Mouse (Mus musculus): ENCODE data around the gene Capns1. TPM values are rescaled to one million over a fixed set of nuclear protein-coding genes. Genes with fewer than 3 reads are reported as not detected.

Gene Capns1
- polyA plus RNA-seq, 1 experiment from 2014 or later, result 68.4 TPM

- H3K27ac ChIP-seq (ENCODE audit: low read length), result peak overlapping the region; percentile 91
- H3K9me3 ChIP-seq (ENCODE audit: control insufficient read depth, low read length), result peaks cover 16% of the 10 kb centered on the region
- peak overlapping the region; percentile 59 for H3K4me3 ChIP-seq (replicated peaks; ENCODE audit: low read length)
- H3K4me1 ChIP-seq (replicated peaks; ENCODE audit: control insufficient read depth, insufficient read depth, low read length), result peaks cover 20% of the 10 kb centered on the region
- ATAC-seq, result peak; percentile 35
- peaks cover 21% of the 10 kb centered on the region for H3K36me3 ChIP-seq (ENCODE audit: control insufficient read depth, insufficient read depth)
- H3K4me2 ChIP-seq (ENCODE audit: low read length), result peak overlapping the region; percentile 64
- no peaks in the 10 kb centered on the region for H3K27me3 ChIP-seq (replicated peaks; ENCODE audit: control insufficient read depth, insufficient read depth, low read length)
- 3% methylated on average over 21 of the region's 21 CpGs for WGBS
- H3K9ac ChIP-seq (replicated peaks; ENCODE audit: low read depth, low read length), result peak overlapping the region; percentile 88
These were observed 29.6 kb downstream of the Capns1 start for GRCm38 (mm10) chr7:30168914-30169582.

- ATAC-seq, result no peak
- WGBS, result 97% methylated on average over 2 of the region's 2 CpGs
- no peak overlapping the region for H3K4me2 ChIP-seq (ENCODE audit: low read length)
- H3K36me3 ChIP-seq (ENCODE audit: control insufficient read depth, insufficient read depth), result peaks cover 62% of the 10 kb centered on the region
- H3K27me3 ChIP-seq (replicated peaks; ENCODE audit: control insufficient read depth, insufficient read depth, low read length), result no peaks in the 10 kb centered on the region
- H3K4me1 ChIP-seq (replicated peaks; ENCODE audit: control insufficient read depth, insufficient read depth, low read length), result peaks cover 12% of the 10 kb centered on the region
- no peak overlapping the region for H3K9ac ChIP-seq (replicated peaks; ENCODE audit: low read depth, low read length)
- no peak overlapping the region for H3K27ac ChIP-seq (ENCODE audit: low read length)
- H3K4me3 ChIP-seq (replicated peaks; ENCODE audit: low read length), result no peak overlapping the region
- H3K9me3 ChIP-seq (ENCODE audit: control insufficient read depth, low read length), result peaks cover 53% of the 10 kb centered on the region
These were observed 33.9 kb downstream of the Capns1 start for GRCm38 (mm10) chr7:30164745-30165144.

GRCm38 (mm10) chr7:30163113-30163512 lies 35.5 kb downstream of the Capns1 start:
- Histone ChIP-seq H3K4me2 (ENCODE audit: low read length) (no peak overlapping the region), H3K9me3 (ENCODE audit: control insufficient read depth, low read length) (peaks cover 67% of the 10 kb centered on the region), H3K27ac (ENCODE audit: low read length) (no peak overlapping the region), H3K4me1 (replicated peaks; ENCODE audit: control insufficient read depth, insufficient read depth, low read length) (peaks cover 7% of the 10 kb centered on the region), H3K9ac (replicated peaks; ENCODE audit: low read depth, low read length) (no peak overlapping the region), H3K4me3 (replicated peaks; ENCODE audit: low read length) (no peak overlapping the region), H3K27me3 (replicated peaks; ENCODE audit: control insufficient read depth, insufficient read depth, low read length) (no peaks in the 10 kb centered on the region), H3K36me3 (ENCODE audit: control insufficient read depth, insufficient read depth) (peaks cover 79% of the 10 kb centered on the region)
- 97% methylated on average over 5 of the region's 5 CpGs for WGBS
- ATAC-seq, result no peak

GRCm38 (mm10) chr7:30155507-30155906 lies 43.1 kb downstream of the Capns1 start:
- Histone ChIP-seq H3K36me3 (ENCODE audit: control insufficient read depth, insufficient read depth) (peaks cover 45% of the 10 kb centered on the region), H3K4me3 (replicated peaks; ENCODE audit: low read length) (no peak overlapping the region), H3K4me1 (replicated peaks; ENCODE audit: control insufficient read depth, insufficient read depth, low read length) (no peaks in the 10 kb centered on the region), H3K27ac (ENCODE audit: low read length) (no peak overlapping the region), H3K27me3 (replicated peaks; ENCODE audit: control insufficient read depth, insufficient read depth, low read length) (no peaks in the 10 kb centered on the region), H3K9me3 (ENCODE audit: control insufficient read depth, low read length) (peaks cover 72% of the 10 kb centered on the region), H3K4me2 (ENCODE audit: low read length) (no peak overlapping the region), H3K9ac (replicated peaks; ENCODE audit: low read depth, low read length) (no peak overlapping the region)
- no peak for ATAC-seq
- WGBS, result 94% methylated on average over 3 of the region's 3 CpGs

- Histone ChIP-seq H3K9me3 (ENCODE audit: control insufficient read depth, low read length) (peaks cover 72% of the 10 kb centered on the region), H3K9ac (replicated peaks; ENCODE audit: low read depth, low read length) (no peak overlapping the region), H3K36me3 (ENCODE audit: control insufficient read depth, insufficient read depth) (peaks cover 32% of the 10 kb centered on the region), H3K4me1 (replicated peaks; ENCODE audit: control insufficient read depth, insufficient read depth, low read length) (no peaks in the 10 kb centered on the region), H3K4me2 (ENCODE audit: low read length) (no peak overlapping the region), H3K4me3 (replicated peaks; ENCODE audit: low read length) (no peak overlapping the region), H3K27ac (ENCODE audit: low read length) (no peak overlapping the region), H3K27me3 (replicated peaks; ENCODE audit: control insufficient read depth, insufficient read depth, low read length) (no peaks in the 10 kb centered on the region)
- ATAC-seq, result no peak
- WGBS, result 100% methylated on average over 1 of the region's 1 CpGs
These were observed 44.6 kb downstream of the Capns1 start for GRCm38 (mm10) chr7:30154040-30154439.

- Histone ChIP-seq H3K9me3 (ENCODE audit: control insufficient read depth, low read length) (peaks cover 27% of the 10 kb centered on the region), H3K9ac (replicated peaks; ENCODE audit: low read depth, low read length) (no peak overlapping the region), H3K27me3 (replicated peaks; ENCODE audit: control insufficient read depth, insufficient read depth, low read length) (no peaks in the 10 kb centered on the region), H3K27ac (ENCODE audit: low read length) (no peak overlapping the region), H3K4me1 (replicated peaks; ENCODE audit: control insufficient read depth, insufficient read depth, low read length) (peaks cover 6% of the 10 kb centered on the region; the same call in 1 of the 2 replicates), H3K36me3 (ENCODE audit: control insufficient read depth, insufficient read depth) (0 out of 2 replicates have a peak, but pooled peaks cover 4% of the 10 kb centered on the region), H3K4me2 (ENCODE audit: low read length) (no peak overlapping the region), H3K4me3 (replicated peaks; ENCODE audit: low read length) (no peak overlapping the region)
- 91% methylated on average over 5 of the region's 5 CpGs for WGBS
- ATAC-seq, result no peak
These were observed 51.6 kb downstream of the Capns1 start for GRCm38 (mm10) chr7:30147011-30147410.

GRCm38 (mm10) chr7:30143555-30144209 lies 54.9 kb downstream of the Capns1 start:
- H3K36me3 ChIP-seq (ENCODE audit: control insufficient read depth, insufficient read depth), result no peaks in the 10 kb centered on the region
- 3% methylated on average over 35 of the region's 35 CpGs for WGBS
- peak overlapping the region; percentile 55 for H3K4me2 ChIP-seq (ENCODE audit: low read length)
- peak overlapping the region; percentile 72 for H3K9ac ChIP-seq (replicated peaks; ENCODE audit: low read depth, low read length)
- H3K9me3 ChIP-seq (ENCODE audit: control insufficient read depth, low read length), result 0 out of 2 replicates have a peak, but pooled peaks cover 5% of the 10 kb centered on the region
- H3K4me3 ChIP-seq (replicated peaks; ENCODE audit: low read length), result peak overlapping the region; percentile 61
- H3K27ac ChIP-seq (ENCODE audit: low read length), result peak overlapping the region; percentile 76
- H3K4me1 ChIP-seq (replicated peaks; ENCODE audit: control insufficient read depth, insufficient read depth, low read length), result peaks cover 6% of the 10 kb centered on the region; the same call in 1 of the 2 replicates
- peak; percentile 96 for ATAC-seq
- no peaks in the 10 kb centered on the region for H3K27me3 ChIP-seq (replicated peaks; ENCODE audit: control insufficient read depth, insufficient read depth, low read length)

- no peak for ATAC-seq
- peak overlapping the region; percentile 76 for H3K27ac ChIP-seq (ENCODE audit: low read length)
- WGBS, result 13% methylated on average over 8 of the region's 8 CpGs
These were observed 55.4 kb downstream of the Capns1 start for GRCm38 (mm10) chr7:30143170-30143554.

More at GRCm38 (mm10) chr7:30143170-30143554, 55.4 kb downstream of the Capns1 start:
- H3K4me1 ChIP-seq (replicated peaks; ENCODE audit: control insufficient read depth, insufficient read depth, low read length), result peaks cover 6% of the 10 kb centered on the region; the same call in 1 of the 2 replicates
- peak overlapping the region; percentile 61 for H3K4me3 ChIP-seq (replicated peaks; ENCODE audit: low read length)
- no peaks in the 10 kb centered on the region for H3K27me3 ChIP-seq (replicated peaks; ENCODE audit: control insufficient read depth, insufficient read depth, low read length)
- 0 out of 2 replicates have a peak, but pooled peaks cover 3% of the 10 kb centered on the region for H3K9me3 ChIP-seq (ENCODE audit: control insufficient read depth, low read length)
- peak overlapping the region; percentile 72 for H3K9ac ChIP-seq (replicated peaks; ENCODE audit: low read depth, low read length)
- H3K4me2 ChIP-seq (ENCODE audit: low read length), result peak overlapping the region; percentile 55
- H3K36me3 ChIP-seq (ENCODE audit: control insufficient read depth, insufficient read depth), result no peaks in the 10 kb centered on the region

Data from forebrain, embryonic 16.5 days (tissue).